Mouse (Mus musculus): ENCODE data around the gene Cplx3. TPM values are rescaled to one million over a fixed set of nuclear protein-coding genes. Genes with fewer than 3 reads are reported as not detected.

Cplx3 gene
- polyA plus RNA-seq, 1 experiment from 2014 or later: not detected

DNA sequence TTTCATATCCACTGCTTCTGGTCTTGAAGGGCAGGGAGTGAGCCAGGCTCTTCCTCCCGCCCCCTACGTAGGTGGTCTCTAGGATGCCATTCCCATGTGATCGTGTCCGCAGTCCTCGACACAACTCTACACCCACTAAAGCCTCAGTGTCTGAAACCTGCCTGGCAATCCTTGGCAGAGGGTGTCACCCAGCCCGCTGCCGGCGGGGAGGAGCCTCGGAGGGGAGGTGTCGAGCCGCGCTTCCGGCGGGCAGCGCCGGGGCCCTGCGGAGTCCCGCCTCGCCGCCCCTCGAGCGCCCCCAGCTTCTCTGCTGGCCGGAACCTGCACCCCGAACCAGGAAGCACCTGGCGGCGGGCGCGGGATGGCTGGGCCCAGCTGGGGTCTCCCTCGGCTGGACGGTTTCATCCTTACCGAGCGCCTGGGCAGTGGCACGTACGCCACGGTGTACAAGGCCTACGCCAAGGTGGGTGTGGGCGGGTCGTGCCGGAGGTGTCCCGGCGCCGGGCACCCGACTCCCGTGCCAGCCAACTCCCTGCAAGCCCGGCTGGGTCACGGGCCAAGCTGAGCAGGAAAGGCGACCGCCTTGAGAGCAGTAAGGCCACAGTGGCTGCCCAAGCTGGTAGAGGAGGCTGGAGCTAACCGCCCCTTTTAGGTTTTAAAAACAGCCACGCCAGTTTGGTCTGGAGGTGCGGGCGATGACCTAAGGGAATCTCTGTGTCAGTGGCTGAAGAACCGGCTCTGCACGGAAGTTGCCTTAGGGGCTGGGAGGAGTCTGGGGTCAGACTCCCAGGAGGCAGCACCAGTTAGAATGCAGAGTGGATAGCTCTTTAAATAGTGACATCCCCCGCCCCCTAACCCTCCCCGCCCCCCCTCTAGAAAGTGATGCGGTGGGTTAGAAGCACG is 16.6 kb downstream of the Cplx3 start, which contains the start of gene Ulk3:
TSS of gene Ulk3 (plus strand) at position 229 of the 903 bp plus-strand sequence.
- peak; percentile 85 for ATAC-seq (ENCODE audit: insufficient read depth)
- Histone ChIP-seq H3K4me2 (peak within 1 kb of the TSS; percentile 94), H3K36me3 (ENCODE audit: insufficient read depth) (peaks cover 47% of the 10 kb centered on the region), H3K4me1 (ENCODE audit: insufficient read depth) (no peaks in the 10 kb centered on the region), H3K9ac (peak within 1 kb of the TSS; percentile 72), H3K27me3 (ENCODE audit: insufficient read depth, low read length) (no peaks in the 10 kb centered on the region), H3K9me3 (ENCODE audit: low read depth, low read length) (no peaks in the 10 kb centered on the region), H3K4me3 (ENCODE audit: low read depth, low read length) (peak within 1 kb of the TSS; percentile 78), H3K27ac (ENCODE audit: low read depth) (peak within 1 kb of the TSS; percentile 83)
- TF ChIP-seq CTCF (IDR thresholded peaks at IDR 0.05; ENCODE audit: low read depth): peak; percentile 43
- DNase-seq: peak; percentile 86
- 1% methylated on average over 58 of the region's 58 CpGs for WGBS

- ATAC-seq (ENCODE audit: insufficient read depth) (no peak), DNase-seq (no peak)
- WGBS: 77% methylated on average over 3 of the region's 3 CpGs
- H3K36me3 ChIP-seq (ENCODE audit: insufficient read depth): peaks cover 72% of the 10 kb centered on the region
- no peaks in the 10 kb centered on the region for H3K4me1 ChIP-seq (ENCODE audit: insufficient read depth)
- TF ChIP-seq CTCF (IDR thresholded peaks at IDR 0.05; ENCODE audit: low read depth): no peak
- H3K27ac ChIP-seq (ENCODE audit: low read depth): no peak overlapping the region
- H3K27me3 ChIP-seq (ENCODE audit: insufficient read depth, low read length): no peaks in the 10 kb centered on the region
- H3K9ac ChIP-seq: no peak overlapping the region
- H3K4me3 ChIP-seq (ENCODE audit: low read depth, low read length): no peak overlapping the region
- no peaks in the 10 kb centered on the region for H3K9me3 ChIP-seq (ENCODE audit: low read depth, low read length)
- H3K4me2 ChIP-seq: no peak overlapping the region
Measured at GRCm38 (mm10) chr9:57584991-57585390, 21.1 kb downstream of the Cplx3 start.

- H3K9me3 ChIP-seq (ENCODE audit: low read depth, low read length): no peaks in the 10 kb centered on the region
- H3K4me1 ChIP-seq (ENCODE audit: insufficient read depth): no peaks in the 10 kb centered on the region
- no peak overlapping the region for H3K9ac ChIP-seq
- H3K4me3 ChIP-seq (ENCODE audit: low read depth, low read length): no peak overlapping the region
- 68% methylated on average over 6 of the region's 6 CpGs for WGBS
- DNase-seq (no peak), ATAC-seq (ENCODE audit: insufficient read depth) (no peak)
- H3K27ac ChIP-seq (ENCODE audit: low read depth): no peak overlapping the region
- no peaks in the 10 kb centered on the region for H3K27me3 ChIP-seq (ENCODE audit: insufficient read depth, low read length)
- TF ChIP-seq CTCF (IDR thresholded peaks at IDR 0.05; ENCODE audit: low read depth): no peak
- H3K36me3 ChIP-seq (ENCODE audit: insufficient read depth): peaks cover 43% of the 10 kb centered on the region
- no peak overlapping the region for H3K4me2 ChIP-seq
Measured at GRCm38 (mm10) chr9:57577144-57577849, 28.8 kb downstream of the Cplx3 start.

DNA sequence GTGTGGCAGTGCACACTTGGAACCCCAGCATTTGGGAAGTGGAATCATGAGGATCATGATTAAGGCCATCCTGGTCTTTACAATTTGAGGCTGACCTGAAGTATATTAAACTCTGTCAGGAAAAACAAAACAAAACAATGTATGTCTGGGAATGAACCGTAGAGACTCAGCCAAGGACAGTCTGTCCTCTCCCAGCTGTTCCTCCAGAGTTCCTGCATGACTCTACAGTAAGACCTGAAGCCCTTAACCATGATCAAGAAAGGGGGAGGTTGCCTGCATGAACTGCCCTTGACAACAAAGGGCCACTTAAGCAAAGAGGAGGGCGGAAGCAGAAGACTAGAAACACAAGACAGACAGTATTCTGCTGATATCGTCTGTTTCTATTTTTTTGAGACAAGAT is 30.5 kb downstream of the Cplx3 start:
- 66% methylated on average over 3 of the region's 3 CpGs for WGBS
- Histone ChIP-seq H3K27ac (ENCODE audit: low read depth) (no peak overlapping the region), H3K9ac (no peak overlapping the region), H3K4me2 (no peak overlapping the region), H3K27me3 (ENCODE audit: insufficient read depth, low read length) (no peaks in the 10 kb centered on the region), H3K4me1 (ENCODE audit: insufficient read depth) (no peaks in the 10 kb centered on the region), H3K36me3 (ENCODE audit: insufficient read depth) (peaks cover 36% of the 10 kb centered on the region), H3K9me3 (ENCODE audit: low read depth, low read length) (no peaks in the 10 kb centered on the region), H3K4me3 (ENCODE audit: low read depth, low read length) (no peak overlapping the region)
- ATAC-seq (ENCODE audit: insufficient read depth): no peak
- DNase-seq: no peak
- no peak for TF ChIP-seq CTCF (IDR thresholded peaks at IDR 0.05; ENCODE audit: low read depth)

- H3K4me3 ChIP-seq (ENCODE audit: low read depth, low read length): no peak overlapping the region
- no peaks in the 10 kb centered on the region for H3K27me3 ChIP-seq (ENCODE audit: insufficient read depth, low read length)
- no peak for TF ChIP-seq CTCF (IDR thresholded peaks at IDR 0.05; ENCODE audit: low read depth)
- H3K4me1 ChIP-seq (ENCODE audit: insufficient read depth): no peaks in the 10 kb centered on the region
- no peaks in the 10 kb centered on the region for H3K9me3 ChIP-seq (ENCODE audit: low read depth, low read length)
- no peak overlapping the region for H3K27ac ChIP-seq (ENCODE audit: low read depth)
- peaks cover 35% of the 10 kb centered on the region for H3K36me3 ChIP-seq (ENCODE audit: insufficient read depth)
- H3K4me2 ChIP-seq: no peak overlapping the region
- DNase-seq (no peak), ATAC-seq (ENCODE audit: insufficient read depth) (no peak)
- H3K9ac ChIP-seq: no peak overlapping the region
Measured at GRCm38 (mm10) chr9:57574397-57574796, 31.7 kb downstream of the Cplx3 start.

- WGBS: 89% methylated on average over 6 of the region's 6 CpGs
- ATAC-seq (ENCODE audit: insufficient read depth): no peak
- no peak for TF ChIP-seq CTCF (IDR thresholded peaks at IDR 0.05; ENCODE audit: low read depth)
- Histone ChIP-seq H3K9ac (no peak overlapping the region), H3K4me1 (ENCODE audit: insufficient read depth) (no peaks in the 10 kb centered on the region), H3K36me3 (ENCODE audit: insufficient read depth) (peaks cover 29% of the 10 kb centered on the region), H3K27ac (ENCODE audit: low read depth) (no peak overlapping the region), H3K4me3 (ENCODE audit: low read depth, low read length) (no peak overlapping the region), H3K9me3 (ENCODE audit: low read depth, low read length) (no peaks in the 10 kb centered on the region), H3K27me3 (ENCODE audit: insufficient read depth, low read length) (no peaks in the 10 kb centered on the region), H3K4me2 (no peak overlapping the region)
- DNase-seq: no peak
Measured at GRCm38 (mm10) chr9:57568500-57568899, 37.6 kb downstream of the Cplx3 start.

GRCm38 (mm10) chr9:57566846-57567245 is 39.2 kb downstream of the Cplx3 start:
- no peak overlapping the region for H3K4me3 ChIP-seq (ENCODE audit: low read depth, low read length)
- peaks cover under 1% of the 10 kb centered on the region; the same call in 1 of the 2 replicates for H3K4me1 ChIP-seq (ENCODE audit: insufficient read depth)
- peaks cover 29% of the 10 kb centered on the region for H3K36me3 ChIP-seq (ENCODE audit: insufficient read depth)
- H3K27me3 ChIP-seq (ENCODE audit: insufficient read depth, low read length): no peaks in the 10 kb centered on the region
- H3K4me2 ChIP-seq: no peak overlapping the region
- TF ChIP-seq CTCF (IDR thresholded peaks at IDR 0.05; ENCODE audit: low read depth): peak; percentile 51
- ATAC-seq (ENCODE audit: insufficient read depth): no peak
- H3K9me3 ChIP-seq (ENCODE audit: low read depth, low read length): no peaks in the 10 kb centered on the region
- H3K27ac ChIP-seq (ENCODE audit: low read depth): no peak overlapping the region
- no peak overlapping the region for H3K9ac ChIP-seq
- 48% methylated on average over 8 of the region's 8 CpGs for WGBS
- no peak for DNase-seq
